Mouse (Mus musculus): ENCODE measurements around the gene Trmu.
A peak's percentile ranks its signal among the peaks of the same experiment; 100 is the strongest.

The Trmu gene

DNA sequence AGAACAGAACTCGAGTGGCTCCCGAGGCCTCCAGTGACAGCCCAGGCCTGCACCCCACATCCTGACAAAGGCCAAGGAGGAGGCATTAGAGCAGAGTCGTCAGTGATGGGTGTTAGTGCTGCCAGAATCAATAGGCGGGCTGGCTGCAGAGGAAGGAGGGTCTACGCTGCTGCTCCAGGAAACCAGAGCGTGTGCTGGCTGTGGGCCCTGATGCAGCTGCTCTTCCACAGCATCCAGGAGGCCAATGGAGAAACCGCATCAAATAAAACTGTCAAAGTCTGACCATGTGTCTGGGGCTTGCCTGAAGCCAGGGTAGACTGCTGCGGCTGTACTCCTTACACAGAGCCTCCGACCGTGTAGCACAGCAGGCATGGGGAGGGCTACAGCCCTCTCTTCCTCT lies 18.0 kb downstream of the Trmu start:
- no peak for DNase-seq (ENCODE audit: low spot score)

DNA sequence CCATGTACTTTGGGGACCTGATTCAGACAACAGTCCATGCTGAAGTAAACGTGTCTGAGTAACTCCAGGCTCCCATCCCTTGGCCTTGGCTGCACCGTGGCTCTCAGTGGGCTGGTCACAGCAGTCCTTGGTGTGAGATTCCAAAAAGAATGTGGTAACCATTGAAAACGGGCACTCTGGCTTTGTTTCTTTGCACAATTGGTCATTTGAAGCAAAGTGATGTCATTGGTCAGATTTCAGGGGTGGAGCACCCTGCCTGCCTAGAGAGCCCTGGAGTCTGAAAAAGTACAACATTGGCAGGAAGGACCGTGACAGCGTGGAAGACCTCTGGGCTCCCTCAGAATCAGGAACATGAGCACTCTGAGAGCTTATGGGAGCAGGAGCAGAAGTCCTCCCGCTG lies 20.3 kb downstream of the Trmu start:
- DNase-seq (ENCODE audit: low spot score): no peak

DNA sequence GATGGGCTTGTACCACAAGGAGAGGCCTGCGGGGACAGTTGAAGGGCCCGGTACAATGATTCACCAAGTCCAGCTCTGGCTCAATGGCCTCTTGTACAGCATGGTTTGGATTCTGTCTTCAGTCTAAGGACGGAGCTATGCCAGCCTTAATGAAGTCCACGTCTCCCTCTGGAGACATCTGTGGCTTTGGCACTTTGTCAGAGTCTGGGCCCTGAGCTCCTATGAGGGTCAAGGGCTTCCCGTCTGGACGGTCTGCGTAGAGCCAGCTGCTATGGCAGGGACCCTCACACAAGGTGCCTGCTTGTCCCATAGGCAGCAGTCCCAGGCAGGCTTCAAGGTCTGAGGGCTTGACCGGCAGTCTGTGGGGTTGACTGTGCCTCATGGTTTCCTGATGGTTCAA lies 21.2 kb downstream of the Trmu start:
- DNase-seq (ENCODE audit: low spot score): no peak

DNA sequence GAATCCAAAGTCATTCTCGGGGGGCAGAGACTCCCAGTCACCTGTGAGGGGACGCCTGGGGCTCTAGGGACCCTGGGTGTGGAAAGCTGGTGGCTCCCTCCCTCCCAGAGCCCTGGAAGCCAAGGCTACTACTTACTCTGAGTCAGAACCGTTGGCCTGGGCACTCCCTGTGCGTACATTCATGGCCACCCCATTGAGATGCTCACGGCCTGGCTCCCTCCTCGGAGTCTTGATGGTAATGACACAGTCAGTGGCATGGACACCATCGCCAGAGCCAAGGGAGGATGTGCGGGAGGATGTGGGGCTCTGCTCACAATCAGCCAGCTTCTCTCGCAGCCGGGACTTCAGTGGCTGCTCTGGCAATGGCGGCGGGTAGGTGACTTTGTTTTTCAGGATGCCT lies 21.7 kb downstream of the Trmu start:
- DNase-seq (ENCODE audit: low spot score): no peak

DNA sequence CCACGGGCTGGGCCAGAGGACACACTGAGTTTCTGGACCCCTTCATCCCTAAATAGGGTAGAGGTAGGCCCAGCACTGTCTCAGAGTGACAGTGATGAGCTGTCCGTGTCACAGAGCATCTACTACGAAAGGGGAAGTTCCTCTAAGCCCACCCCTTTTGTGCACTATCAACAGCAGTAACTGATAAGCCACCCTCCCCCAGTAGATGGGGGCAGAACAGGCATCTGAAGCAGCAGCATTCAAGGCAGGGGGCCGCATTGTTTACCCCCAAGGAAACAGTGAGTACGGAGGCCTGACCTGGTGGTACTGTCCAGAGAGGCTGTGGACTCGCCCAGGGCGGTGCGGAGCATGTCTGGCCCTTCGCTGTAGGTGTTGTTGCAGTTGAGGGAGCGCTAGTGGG lies 23.4 kb downstream of the Trmu start:
- DNase-seq (ENCODE audit: low spot score): no peak

DNA sequence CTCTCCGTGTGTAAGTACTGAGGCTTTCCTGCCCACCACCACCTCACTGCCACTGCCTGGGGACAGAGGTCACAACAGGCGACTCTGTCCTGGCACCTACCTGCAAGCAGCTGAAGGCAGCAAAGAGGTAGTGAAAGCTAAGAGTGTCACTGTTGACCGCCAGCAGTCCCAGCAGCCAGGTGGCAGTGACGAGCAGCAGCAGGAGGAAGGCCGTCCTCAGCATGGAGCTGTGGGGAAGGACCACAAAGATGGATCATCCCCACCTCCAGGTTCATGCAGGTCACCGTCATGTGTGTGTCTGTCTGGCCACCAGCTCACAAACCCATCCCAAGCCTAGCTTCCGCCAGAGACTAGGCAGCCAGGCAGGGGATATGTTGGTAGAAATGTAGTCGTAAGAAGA lies 24.7 kb downstream of the Trmu start:
- DNase-seq (ENCODE audit: low spot score): peak; percentile 30

DNA sequence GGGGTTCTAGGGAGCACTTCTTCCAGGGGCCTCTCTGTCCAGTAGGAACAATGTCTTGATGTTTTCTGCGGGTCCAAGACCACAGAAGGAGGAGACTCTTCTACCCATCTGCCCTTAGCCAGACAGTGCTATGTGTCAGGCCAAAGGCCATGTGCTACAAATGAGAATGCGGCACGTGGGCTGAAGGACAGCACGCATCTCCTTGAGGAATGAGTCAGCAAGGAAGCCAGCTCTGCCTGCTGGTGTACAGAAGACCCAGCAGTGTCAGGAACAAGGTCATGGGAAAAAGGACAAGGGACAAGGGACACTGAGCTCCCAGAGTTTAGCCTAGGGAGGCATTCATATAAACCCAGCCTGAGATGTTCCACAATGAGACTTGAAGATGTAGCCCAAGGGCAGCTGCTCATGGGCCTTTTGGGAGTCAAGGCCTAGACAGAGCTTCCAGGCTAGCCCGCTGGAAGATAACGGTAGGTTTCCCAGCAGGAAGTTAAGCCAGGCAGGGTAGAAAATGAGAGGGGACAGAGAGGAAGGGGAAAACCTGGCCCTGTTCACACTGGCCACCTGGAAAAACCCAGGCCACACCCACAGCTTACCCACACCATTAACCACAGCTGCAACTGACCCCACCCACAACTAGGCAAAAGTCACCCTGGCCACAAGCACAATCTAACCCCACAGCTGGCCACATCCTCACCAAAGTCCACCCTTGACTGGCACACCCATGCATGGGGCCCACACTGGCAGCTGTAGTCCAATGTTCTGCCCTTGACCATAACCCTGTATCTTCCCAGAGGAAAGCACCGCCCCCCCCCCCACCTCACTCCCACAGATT lies 29.8 kb downstream of the Trmu start:
- DNase-seq (ENCODE audit: low spot score): no peak

DNA sequence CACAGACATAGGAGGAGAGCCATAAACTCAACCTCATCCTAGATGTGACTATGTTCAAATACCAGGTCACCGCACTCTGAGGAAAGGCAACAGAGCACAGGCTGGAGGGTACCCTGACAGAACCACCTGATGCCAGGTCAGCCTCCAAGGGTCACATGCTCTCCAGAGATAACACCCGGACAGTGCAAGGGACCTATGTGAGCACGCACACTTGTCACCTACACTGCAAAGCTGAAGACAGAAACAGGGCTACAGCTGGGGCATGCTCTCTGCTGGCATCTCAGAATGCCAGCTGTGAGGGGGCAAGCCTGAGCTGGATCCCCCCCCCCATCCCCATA lies 30.3 kb downstream of the Trmu start:
- DNase-seq (ENCODE audit: low spot score): no peak

DNA sequence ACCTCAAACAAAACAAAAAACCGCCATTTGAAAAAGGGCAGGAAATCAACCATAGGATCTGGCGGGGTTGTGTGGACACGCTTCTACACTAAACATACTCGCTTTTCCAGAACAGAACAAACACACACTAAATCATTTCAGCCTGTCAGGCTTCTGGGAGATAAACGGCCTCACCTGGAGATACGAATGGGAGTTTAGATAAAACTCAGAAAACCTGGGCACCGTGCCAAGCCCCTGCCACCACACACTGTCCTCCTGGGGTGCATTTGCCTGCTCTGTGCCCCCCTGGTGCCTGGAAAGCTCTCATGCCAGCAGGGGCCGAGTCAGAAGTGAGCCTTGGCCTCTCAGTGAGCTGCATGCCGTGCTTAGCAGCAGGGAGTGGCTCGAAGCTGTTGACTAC lies 30.8 kb downstream of the Trmu start:
- no peak for DNase-seq (ENCODE audit: low spot score)

DNA sequence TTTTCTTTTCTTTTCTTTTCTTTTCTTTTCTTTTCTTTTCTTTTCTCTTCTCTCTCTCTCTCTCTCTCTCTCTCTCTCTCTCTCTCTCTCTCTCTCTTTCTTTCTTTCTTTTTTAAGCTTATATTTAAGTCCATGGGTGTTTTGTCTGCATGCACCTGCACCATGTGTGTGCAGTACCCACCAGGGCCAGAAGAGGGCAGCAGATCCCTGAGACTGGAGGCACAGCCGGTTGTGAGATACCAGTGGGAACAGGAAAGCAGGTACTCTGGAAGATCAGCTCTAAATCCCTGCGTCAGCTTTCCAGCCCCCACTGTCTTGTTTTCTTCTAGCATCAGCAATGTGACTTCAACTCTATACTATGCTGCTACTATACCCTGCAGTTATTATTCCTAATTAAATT lies 34.5 kb downstream of the Trmu start:
- peak; percentile 47 for DNase-seq (ENCODE audit: low spot score)

DNA sequence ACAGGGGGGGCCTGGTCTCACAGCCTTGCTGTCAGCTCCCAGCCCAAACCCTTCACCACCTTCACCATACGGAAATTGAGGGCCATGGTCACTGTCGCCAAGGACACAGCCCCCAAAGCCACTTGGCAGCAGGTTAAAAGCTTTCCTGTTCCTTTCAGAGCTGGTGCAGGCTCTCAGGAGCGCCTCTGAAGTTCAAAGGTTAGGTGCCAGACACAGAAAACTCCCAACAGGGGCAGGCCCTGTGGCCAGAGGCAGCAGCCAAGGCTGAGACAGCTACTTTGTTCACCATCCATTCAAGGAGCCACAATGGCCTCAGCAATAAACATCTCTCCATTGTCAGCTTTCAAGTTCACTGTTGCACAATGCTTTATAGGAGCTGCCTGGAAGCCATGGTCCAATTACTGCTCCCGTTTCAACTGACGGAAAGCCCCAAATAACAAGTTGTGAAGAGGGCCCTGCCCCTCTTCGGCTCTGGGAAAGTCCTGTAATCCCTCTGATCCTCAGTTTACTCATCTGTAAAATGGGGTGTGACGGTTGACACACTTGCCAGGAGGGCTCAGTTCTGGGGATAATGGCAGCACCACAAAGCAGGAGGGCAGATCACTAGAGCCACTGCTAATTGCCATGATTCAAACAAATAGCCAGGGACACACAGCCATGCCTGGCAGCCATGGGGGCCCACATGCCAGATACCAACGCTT lies 40.2 kb downstream of the Trmu start:
- no peak for DNase-seq (ENCODE audit: low spot score)

DNA sequence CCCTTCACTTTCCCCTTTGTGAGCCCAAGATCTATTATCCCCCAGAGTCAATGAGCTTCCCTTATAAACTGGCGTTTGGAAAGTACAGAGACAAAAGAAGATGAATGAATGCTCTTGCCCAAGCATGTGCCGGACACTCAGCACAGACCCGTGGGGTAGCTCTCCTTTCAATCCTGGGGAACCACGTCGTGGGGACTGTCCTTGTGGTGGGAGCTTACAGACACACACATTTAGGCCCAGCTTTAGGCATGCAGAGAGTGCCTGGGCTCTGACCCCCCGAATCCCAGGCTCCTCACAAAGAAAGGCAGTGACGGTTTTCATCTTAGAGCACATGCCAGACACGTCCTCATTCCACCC lies 40.8 kb downstream of the Trmu start:
- no peak for DNase-seq (ENCODE audit: low spot score)

DNA sequence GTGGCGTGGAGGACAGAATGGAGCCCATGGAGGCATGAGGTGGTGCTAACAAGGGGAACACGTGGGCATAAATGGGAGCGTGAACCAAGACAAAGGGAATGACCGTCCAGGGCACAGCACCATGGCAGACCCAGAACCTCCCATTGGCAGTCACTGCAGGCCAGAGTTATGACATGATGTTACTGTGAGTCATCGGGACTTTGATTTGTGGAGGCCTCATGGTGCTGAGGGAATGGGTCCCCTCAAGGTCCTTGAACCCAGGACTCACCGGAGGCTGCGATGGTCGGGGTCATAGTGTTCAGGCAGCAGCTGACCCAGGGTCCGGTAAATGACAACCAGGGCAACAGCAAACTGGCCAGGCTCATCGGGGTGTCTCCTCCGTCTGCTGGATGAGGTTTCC lies 42.7 kb downstream of the Trmu start:
- DNase-seq (ENCODE audit: low spot score): no peak

DNA sequence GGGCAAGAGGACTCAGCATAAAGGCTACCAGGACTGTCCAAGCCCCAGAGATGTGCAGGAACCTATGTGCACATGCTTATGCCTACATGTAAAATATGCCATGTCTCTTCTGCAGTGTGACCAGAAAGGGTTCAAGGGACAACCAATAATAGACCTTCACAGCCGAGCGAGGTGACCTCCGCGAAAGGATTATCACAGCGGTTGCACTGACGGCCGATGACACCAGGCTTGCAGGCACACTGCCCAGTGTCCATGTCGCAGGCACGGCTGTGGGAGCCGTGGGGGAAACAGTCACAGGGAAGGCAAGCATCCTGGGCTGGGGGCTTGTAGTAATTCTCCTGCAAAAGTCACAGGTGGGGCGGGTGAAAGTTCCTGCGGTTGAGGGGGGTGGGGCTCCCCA lies 49.0 kb downstream of the Trmu start:
- DNase-seq (ENCODE audit: low spot score): no peak

DNA sequence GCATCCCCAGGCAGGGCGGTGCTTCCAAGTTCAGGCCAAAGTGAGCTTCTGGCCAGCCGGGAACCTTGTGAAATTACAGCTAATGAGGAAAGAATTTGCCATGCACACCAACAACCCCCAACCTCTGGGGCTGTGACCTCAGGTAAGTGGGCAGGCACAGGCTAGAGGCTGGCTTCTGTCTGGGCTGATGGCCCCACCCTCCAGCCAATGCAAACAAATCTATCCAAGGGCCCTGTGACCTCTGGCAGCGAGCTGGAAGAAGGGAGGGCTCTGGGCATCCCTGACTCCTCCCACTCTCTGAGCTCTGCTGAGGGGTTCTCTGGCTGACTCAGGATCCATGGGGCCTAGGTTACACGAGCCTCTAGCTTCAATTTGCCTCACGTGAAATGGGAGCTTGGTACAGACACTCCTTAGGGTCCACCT lies 56.5 kb downstream of the Trmu start:
- DNase-seq (ENCODE audit: low spot score): no peak

Data from MN1 (cell line).